Mouse (Mus musculus) gastrocnemius, adult 8-10 months (tissue): ENCODE results near the gene Mlxip. TPM values are rescaled to one million over a fixed set of nuclear protein-coding genes. Genes with fewer than 3 reads are reported as not detected.

Experiments used
- DNase-seq, 2 experiments: peaks; one replicate each; pipeline ENCODE4 v3.0.0; 2022; ENCODE audit warnings: low spot score in 2 of 2
- total RNA-seq, 4 experiments: library from RNA; stranded (reverse); gene quantifications; 2 replicates each; pipeline ENCODE4 v1.2.4; 2022

Mlxip gene
- total RNA-seq, 4 experiments from 2014 or later, result 62.2 to 81.0 (median 63.8) TPM

DNA sequence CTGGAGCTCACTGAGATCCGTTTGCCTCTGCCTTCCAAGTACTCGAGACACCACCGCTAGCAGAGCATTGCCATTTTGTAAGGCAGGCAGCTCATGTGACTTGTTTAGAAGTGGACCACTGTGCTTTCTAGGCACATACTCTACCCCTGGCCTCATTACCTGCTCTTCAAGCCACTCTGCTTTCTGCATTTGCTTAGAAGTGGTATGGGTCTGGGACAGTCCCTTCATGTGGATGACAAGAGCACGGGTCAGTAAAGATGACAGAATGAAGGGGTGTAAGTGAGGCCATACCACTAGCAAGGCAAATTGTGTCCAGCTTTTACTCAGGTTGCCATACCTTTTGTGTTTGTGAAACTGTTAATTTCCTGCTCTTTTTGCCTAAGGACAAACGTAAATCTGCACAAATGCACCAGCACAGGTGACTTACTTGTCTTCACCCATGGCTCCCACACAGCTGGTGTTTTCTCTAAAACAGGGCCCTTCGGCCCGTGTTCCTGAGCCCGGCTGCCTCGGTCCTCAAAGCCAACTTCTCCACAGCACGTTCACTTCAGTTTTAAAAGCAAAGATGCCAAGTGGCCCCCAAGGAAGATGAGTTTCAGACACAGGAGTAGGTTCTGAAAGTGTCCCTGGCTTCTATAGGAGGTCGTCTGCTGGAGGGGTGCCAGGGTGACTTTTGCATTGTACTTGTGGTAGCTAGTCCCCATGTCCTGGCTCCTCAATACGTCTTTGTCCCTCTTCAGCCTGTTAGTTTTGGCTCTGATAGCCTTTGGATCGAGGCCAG, 37.1 kb downstream of the Mlxip start:
- DNase-seq, result peak; percentile 35 to 51

DNA sequence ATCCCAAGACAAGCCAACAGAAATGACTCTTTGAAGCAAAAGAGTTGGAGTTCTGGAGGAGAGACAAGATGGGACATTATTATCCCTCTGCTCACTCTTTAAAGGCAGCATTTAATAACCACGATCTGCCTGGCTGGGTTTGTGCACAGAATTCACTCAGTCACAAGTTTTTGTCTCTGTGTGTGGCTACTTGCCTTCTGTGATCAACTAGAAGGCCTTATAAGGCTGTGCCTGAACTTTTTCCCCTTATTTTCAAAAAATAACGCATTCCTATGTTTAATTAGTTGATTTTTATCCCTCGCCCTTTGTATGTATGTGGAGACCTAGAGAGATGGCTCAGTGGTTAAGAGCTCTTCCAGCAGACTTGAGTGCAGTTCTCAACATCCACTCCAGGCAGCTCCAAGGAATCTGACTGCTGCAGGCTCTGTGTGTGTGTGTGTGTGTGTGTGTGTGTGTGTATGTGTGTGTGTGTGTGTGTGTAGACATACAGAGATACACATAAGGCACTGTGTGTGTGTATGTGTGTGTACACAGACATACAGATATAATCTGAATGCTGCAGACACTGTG, 37.8 kb downstream of the Mlxip start:
- no peak for DNase-seq

DNA sequence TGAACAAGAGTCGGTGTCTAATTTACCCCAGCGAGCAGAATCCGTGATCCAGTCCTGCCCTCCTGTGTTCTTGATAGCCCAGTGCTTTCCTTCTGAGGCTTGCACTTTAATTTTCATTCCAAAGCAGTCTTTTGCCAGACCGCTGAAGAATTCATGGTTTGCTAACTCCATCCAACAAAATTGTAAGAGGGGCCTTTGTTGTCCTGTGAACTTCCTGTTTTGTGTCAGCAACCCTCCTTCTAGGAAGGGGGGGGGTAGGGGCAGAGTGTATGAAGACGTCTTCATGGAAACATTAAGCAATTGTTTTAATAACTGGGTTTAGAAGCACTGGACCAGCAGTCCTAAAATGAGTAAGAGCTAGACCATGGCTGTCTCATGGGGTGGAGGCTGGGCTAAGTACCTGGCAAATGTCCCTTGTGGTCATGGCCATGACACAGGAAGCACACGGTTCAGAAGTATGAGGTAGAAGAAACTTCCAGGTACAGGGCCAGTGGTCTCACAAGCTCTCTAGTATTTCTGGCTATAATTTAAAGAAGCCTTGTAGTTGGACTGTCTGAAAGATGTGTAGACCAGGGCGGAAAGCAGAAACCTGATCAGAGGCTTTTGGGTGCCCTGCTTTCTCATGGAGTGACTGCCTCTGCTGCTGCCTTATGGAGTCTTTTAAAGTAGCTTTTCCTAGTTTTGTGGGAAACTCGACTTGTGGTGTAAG, 41.6 kb downstream of the Mlxip start:
- DNase-seq, result no peak

DNA sequence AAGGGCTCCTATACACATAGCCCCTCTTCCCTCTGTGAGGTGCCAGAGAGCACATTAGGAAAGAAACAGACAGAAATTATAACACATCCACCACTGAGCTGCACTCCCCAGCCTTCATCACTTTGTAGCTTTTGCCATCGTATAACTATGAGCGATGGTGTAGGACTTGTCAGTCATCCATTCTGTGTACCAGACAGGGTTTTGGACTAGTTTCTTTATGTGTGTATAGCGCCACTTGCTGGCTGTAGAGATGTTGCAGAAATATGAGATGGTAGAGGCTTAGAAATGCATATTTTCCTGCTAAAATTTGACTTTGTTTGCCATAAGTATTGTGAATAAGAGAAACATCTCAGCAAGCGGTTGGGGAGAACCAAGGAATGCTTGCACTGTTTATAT, 42.2 kb downstream of the Mlxip start:
- DNase-seq, result peak in 1 of 2 experiments; percentile 32

DNA sequence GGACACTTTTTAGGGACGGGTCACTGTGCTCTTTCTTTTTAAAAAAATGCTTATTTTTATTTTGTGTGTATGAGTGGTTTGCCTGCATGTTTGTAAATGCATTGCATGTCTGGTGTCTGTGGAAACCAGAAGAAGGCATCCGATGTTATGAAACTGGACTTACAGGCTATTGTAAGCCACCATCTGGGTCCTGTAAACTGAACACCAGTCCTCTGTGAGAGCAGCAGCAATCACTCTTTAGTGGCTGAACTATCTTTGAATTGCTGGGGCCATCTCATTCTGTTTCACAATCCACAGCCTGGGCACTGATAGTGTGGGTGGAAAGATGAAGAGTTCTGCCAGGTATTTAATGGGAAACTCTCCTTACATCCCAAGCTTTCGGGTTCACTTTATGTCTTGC, 43.8 kb downstream of the Mlxip start:
- DNase-seq, result no peak

DNA sequence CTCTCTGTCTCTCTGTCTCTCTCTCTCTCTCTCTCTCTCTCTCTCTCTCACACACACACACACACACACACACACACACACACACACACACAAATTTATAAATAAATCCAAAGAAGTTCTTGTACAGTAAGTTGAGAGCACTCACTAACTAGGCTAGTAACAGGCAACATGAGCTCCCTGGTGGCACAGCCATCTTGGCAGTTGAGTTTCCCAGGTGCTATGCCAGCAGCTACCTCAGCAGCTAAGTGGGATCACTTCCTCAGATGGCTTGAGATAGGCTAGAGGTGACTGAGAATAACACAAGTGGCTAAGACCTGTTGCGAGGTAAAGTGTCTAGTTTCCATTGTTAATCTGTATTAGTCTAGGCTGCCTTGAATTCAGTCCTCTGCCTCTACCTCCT, 44.7 kb downstream of the Mlxip start:
- DNase-seq, result peak; percentile 52 to 73

DNA sequence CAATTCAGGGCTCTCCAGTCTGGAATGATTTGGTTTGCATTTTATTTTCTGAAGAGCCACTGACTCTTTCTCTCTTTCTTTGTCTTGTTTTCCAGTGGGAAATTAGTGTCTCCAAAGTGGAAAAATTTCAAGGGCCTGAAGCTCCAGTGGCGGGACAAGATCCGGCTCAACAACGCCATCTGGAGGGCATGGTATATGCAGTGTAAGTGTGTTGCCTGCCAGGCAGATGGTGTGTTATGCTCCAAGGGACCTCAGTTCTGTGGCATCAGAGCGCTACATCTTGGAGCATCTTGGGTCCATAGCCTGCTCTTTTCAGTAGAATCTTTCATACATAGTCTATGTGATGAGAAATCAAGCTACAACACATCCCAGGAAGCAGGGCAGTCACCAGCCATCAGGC, 45.3 kb downstream of the Mlxip start:
- DNase-seq, result no peak

DNA sequence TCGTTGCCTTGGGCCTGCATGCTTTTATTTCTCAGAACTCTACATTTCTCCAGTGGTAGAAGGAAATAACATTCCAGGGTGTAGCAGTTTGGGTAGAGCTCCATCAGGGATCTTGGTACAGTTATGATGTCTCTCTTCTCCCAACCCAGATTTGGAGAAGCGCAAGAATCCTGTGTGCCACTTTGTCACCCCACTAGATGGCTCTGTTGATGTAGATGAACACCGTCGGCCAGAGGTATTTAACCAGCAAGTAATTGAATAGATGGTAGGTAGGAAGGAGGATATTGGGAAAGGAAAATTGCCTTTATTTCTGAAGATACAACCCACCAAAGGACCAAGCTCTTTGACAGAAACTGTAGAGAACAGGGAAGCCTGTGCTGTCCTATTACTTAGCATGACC, 46.1 kb downstream of the Mlxip start:
- DNase-seq, result no peak

DNA sequence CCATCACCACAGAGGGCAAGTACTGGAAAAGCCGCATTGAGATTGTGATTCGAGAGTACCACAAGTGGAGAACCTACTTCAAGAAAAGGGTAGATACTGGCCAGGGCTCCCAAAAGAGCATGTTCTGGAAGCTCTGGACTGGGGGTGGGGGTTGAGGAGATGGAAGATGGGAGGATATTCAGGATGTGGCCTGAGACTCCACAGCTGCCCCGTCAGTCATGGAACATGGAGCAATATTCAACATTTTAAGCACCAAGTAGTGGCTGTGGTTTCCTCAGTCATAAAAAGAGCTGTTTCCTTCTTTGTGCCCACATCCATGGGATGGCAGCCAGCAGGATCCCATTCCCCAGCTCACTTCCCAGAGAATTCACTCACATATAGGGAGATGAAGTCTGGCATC, 47.7 kb downstream of the Mlxip start:
- DNase-seq, result no peak

DNA sequence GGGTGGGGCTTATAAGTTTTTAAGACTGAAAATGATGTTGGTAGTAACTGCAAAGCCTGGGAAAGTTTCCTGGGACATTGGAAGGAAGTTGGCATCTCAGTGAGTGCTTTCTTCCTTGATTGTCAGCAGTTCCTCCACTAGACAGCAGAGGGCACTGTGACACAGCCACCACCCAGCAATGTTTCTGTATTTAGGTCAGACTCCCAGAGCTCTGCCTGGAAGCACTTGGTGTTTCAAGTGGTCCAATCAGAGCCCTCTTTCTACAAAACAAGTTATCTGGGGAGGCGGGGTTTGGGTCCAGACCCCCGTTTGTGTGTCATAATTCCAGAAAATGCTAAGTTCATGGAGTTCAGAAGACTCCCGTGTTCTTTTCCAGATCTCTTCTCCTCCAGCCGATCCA, 49.5 kb downstream of the Mlxip start:
- peak; percentile 61 to 71 for DNase-seq

DNA sequence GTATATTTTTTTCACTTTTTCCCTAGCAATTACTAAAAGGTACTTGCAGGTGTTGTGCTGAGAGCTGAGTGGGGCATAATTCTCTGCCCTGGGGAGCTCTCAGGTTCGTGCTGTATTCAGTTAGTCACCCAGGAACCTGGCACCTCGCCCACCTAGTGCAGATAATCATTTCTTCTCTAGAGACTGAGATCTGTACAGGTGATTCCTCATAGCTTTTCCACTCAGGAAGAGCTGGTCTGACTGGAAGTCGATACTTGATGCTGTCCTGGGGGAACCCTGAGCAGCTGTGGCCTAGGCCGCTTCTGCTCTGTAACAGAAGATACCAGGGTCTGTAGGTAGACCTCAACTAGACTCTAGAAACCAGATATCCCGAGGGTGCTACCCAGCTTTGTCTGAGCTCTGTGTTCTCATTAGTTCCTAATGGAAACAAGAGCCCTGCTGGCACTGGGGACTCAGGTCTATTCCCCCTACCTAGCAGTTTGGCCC, 50.3 kb downstream of the Mlxip start:
- DNase-seq, result no peak

DNA sequence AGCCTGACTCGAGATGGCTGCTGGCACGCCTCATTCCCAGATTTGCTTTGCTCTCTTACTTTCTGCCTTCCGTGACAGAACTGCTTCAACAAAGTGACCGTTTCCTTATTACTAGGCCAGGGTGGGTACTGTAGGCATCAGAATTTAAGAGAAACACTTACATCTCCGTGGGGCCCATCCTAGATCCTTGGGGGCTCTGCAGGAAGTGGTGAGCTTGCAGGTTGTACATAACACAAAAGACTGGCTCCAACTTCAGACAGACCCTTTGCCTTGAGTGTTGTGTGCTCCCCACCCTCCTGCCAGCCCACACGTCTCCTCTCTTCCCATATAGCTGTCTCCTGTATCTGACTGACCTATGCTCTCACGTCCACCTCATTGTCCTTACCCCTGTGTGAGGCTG, 57.3 kb downstream of the Mlxip start:
- no peak for DNase-seq

DNA sequence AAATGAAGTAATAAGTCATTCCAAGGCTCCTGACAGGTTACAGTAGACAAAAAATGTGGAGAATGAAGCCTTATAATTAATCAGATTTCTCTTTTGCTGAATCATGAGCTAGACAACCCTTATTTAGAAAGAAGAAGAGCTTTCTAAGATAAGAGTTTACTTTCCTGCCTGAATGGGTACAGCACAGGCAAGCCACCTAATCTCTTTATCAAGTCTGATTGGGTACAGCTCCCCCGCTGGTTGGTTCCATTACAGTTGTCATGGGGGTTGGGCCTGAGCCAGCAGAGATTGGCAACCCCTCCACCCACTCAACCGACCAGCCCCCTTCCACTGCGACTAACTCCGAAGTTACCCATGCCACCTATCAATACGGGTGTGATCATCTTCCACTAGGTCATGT, 66.8 kb downstream of the Mlxip start:
- DNase-seq, result no peak

DNA sequence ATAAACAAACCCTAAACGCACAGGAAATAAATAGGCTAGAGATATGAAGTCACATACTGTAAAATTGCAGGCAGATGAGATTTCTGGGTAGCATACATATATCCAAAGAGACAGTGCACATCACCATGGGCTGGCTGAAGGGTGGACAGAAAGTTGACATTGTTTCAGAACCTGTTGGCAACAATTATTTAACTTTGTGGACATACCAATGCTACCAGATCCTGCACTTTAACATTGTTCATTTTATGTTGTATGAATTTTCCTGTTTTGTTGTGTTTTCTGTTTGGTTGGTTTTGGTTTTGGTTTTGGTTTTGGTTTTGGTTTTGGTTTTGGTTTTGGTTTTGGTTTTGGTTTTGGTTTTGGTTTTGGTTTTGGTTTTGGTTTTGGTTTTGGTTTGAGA, 70.0 kb downstream of the Mlxip start:
- DNase-seq, result no peak

DNA sequence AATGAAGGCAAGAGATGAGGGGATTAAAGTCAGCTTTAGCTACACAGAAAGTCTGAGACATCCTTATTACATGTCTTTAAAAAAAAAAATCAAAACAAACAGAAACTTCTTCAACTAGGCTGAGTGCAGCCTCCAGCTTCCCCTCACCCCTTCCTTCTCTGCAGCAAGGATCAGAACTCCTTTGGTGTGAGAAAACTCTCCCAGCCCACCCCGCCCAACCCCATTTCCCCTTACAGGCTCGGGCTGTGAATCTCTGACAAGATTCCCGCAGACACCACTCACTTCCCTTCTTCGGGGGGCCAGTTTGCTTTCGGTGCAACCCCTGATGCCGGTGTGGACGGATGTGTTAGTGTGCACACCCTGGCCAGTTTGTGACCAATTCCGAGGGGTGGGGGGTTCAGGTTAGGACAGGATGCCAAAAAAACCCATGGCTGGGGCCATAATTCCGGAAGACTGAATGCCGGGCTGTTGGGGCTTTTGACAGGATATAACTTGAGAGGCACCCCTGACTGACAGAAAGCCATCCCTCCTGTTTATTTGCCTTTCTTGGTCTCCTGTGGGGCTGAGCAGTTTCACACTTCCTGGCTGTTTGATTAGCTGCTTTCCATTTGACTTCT, 76.3 kb downstream of the Mlxip start:
- DNase-seq, result no peak

DNA sequence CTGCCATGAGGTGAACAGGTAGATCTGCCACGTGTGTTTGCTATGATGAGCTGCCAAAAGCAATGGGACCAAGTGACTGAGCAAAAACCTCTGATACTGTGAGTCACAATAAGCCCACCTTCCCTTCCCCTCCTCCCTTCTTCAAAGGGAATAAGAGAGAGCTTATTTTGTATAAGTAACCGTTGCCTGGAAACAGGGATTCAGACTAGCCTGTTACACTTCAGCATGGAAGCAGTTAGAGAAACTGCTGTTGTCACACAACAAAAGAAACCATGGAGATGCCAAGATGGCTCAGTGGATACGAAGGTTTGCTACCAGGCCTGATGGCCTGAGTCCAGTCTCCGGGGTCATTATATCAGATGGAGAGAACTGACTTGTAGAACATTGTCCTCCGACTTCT, 79.2 kb downstream of the Mlxip start:
- no peak for DNase-seq

DNA sequence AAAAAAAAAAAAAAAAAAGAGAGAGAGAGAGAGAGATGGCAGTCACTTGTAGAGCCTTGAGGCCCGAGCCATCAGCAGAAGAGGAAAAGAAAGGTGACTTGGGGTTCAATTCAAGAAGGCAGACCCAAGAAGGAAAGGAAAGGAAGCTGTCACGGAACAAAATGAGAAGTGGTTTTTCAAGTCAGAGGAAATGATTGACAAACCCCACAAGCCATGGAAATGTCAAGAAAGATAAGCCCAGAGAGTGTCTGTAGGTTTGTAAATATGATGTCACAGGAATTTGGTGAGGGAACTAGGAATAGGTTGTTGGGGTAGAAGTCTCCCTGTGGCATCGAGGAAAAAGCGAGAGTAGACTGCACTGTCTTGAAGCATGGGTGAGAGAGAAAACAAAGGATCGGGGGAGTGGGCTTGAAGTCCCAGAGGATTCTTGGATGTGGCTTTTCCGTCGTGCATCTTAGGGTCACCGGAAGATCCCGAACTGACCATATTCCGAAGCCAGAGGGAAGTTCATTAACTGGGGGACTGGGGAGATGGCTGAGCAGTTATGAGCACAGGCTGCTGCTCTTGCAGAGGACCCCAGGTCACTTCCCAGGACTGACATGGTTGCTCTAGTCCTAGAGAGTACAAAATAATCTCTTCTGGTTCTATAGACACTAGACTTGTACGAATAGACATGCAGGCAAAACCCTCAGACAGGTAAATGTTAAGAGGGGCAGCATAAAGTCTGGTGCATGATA, 93.2 kb downstream of the Mlxip start:
- no peak for DNase-seq

DNA sequence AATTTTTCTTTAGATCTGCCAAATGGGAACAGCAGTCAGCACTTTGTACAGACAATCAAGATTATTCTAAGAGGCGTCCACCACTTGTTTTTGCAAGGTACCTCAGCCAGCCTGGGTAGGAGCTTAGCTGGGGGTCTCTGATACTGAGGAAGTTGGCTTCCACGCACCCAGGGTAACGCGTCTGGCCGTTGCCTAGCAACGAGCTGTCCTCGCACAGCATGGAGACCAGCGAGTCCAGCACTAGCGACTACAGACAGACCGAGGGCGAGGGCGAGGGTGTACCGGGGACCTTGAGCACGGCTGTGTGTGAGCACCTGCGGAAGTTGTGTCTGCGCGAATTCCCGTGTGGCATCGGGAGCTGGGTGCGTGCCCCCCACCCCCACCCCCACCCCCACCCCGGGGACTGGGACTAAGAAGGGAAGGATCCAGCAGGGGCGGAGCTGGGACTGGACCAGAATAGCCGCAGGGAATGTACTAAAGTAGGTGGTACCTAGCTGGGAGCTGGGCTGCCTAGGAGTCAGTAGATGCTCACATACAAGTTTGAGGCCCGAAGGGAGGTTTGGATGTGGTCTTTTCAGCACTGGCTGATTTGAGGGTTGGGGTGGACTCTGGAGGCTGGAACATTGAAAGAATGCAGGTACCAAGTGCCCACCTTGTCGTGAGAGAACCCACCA, 94.7 kb downstream of the Mlxip start, which contains the start of the genes Lrrc43 and Il31:
TSS of gene Lrrc43 (plus strand) at position 194 of the 674 bp plus-strand sequence.
TSS of gene Il31 (minus strand) at position 378 of the 674 bp plus-strand sequence.
- DNase-seq, result no peak

DNA sequence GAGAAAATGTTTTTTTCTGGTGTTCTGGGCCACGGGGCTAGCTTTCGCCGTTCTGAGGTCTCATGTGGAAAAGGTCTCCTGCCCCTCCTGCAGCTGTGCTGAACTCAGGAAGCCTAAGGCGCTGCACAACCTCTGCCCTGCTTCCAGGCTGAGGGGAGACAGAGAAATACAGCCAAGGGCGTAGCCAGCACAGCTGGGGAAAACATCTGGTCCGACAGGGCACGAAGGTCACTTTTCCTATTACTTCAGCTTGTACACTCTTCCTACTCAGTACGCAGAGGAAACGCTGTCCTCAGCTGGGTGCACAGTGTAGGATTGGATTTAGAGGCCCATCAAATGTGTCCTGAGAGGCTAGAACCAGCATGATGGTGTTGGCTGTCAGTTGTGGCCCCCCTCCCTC, 95.3 kb downstream of the Mlxip start:
- DNase-seq, result peak; percentile 25 to 38

DNA sequence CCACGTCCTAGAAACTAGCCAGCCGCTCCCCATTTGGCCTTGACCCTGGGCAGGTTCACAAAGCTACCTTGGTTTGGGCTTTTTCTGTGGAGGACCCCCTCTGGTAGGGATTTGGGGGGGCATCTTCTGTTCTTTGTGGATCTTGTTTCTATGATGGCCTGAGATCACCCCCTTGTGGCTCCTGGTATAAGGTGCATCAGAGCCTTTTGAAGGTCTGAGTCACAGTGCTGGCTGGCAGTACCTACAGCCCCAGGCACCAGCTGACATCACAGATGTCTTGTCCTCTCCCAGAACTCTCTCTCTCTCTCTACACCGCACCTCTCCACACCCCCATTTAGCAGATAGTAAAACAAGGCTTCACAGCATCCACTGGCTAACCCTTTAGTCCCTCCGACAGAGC, 105.1 kb downstream of the Mlxip start:
- DNase-seq, result no peak

DNA sequence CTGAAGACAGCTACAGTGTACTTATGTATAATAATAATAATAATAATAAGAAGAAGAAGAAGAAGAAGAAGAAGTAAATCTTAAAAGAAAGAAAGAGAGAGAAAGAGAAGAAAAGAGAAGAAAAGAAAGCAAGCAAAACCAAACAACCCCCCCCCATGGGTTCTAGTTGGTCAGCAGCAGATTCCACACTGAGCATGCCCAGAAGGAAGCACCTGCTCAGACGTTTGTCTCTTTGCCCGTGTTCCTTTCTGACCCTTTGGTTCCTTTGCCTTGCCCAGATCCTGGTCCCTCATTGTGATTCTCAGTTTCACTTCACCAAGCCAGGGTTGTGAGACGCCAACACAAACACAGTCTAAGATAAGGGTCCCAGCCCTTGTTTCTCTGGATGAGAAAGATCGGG, 107.4 kb downstream of the Mlxip start:
- no peak for DNase-seq
